Mouse (Mus musculus) embryonic facial prominence, embryonic 15.5 days (tissue): Measurements from ENCODE around the gene 4930558C23Rik. TPM values are rescaled to one million over a fixed set of nuclear protein-coding genes. Genes with fewer than 3 reads are reported as not detected.
A peak's percentile ranks its signal among the peaks of the same experiment; 100 is the strongest.
"Not testable (repeated sequence)": the region's sequence is repeated elsewhere in the genome, so short reads cannot be mapped to it uniquely, and the experiment has no call there.

ENCODE experiments used
- ATAC-seq: fragments of 200-750 bp; cut with Nextera tagmentation; 2 replicates; pipeline ENCODE4 v1.8.0; 2017; ENCODE audit warnings: low read depth, moderate TSS enrichment; ENCODE audit not compliant: insufficient number of reproducible peaks, low FRiP score, low TSS enrichment
- H3K27ac ChIP-seq: fragments of 300-500 bp; sonication (generic); replicated peaks from 2 replicates; pipeline ENCODE4 v1.5.1; 2015; ENCODE audit warnings: mild to moderate bottlenecking, inconsistent platforms
- H3K27me3 ChIP-seq: fragments of 300-500 bp; sonication (generic); 2 replicates; pipeline ENCODE4 v1.6.1; 2015; ENCODE audit warnings: inconsistent platforms
- H3K36me3 ChIP-seq: fragments of 300-500 bp; sonication (generic); 2 replicates; pipeline ENCODE4 v1.6.1; 2015; ENCODE audit warnings: mild to moderate bottlenecking, inconsistent platforms
- H3K4me1 ChIP-seq: fragments of 300-500 bp; sonication (generic); 2 replicates; pipeline ENCODE4 v1.6.1; 2015; ENCODE audit warnings: inconsistent platforms
- H3K4me2 ChIP-seq: fragments of 300-500 bp; sonication (generic); replicated peaks from 2 replicates; pipeline ENCODE4 v1.6.1; 2015; ENCODE audit warnings: mild to moderate bottlenecking, inconsistent platforms
- H3K4me3 ChIP-seq: fragments of 300-500 bp; sonication (generic); replicated peaks from 2 replicates; pipeline ENCODE4 v1.5.1; 2015; ENCODE audit warnings: mild to moderate bottlenecking, inconsistent platforms
- H3K9ac ChIP-seq: fragments of 300-500 bp; sonication (generic); 2 replicates; pipeline ENCODE4 v1.6.1; 2015; ENCODE audit warnings: inconsistent platforms
- H3K9me3 ChIP-seq: fragments of 300-500 bp; sonication (generic); replicated peaks from 2 replicates; pipeline ENCODE4 v1.6.1; 2016; ENCODE audit warnings: inconsistent platforms
- WGBS: fragments of 180-500 bp; shearing (Covaris S2); methylation state at CpG from one replicate; pipeline ENCODE4 v1.1.7; 2015; 5-methylcytosine and 5-hydroxymethylcytosine counted together
- polyA plus RNA-seq: library from polyadenylated mRNA; unstranded; fragments of >200 nt; fragmentation: Nextera tagmentation; extraction: Ambion mirVana; gene quantifications from 2 replicates; pipeline ENCODE4 v1.2.1, GENCODE M21; 2015

4930558C23Rik gene
- polyA plus RNA-seq, 1 experiment from 2014 or later: 0.24 TPM

- no peaks in the 10 kb centered on the region for H3K4me1 ChIP-seq
- H3K36me3 ChIP-seq: no peaks in the 10 kb centered on the region
- H3K4me3 ChIP-seq: no peak overlapping the region
- H3K4me2 ChIP-seq: no peak overlapping the region
- no peak overlapping the region for H3K9ac ChIP-seq
- no peaks in the 10 kb centered on the region for H3K9me3 ChIP-seq
- H3K27me3 ChIP-seq: no peaks in the 10 kb centered on the region
- no peak overlapping the region for H3K27ac ChIP-seq
- ATAC-seq: no peak
These were observed 32.5 kb downstream of the 4930558C23Rik start for GRCm38 (mm10) chr3:95370101-95370500.

DNA sequence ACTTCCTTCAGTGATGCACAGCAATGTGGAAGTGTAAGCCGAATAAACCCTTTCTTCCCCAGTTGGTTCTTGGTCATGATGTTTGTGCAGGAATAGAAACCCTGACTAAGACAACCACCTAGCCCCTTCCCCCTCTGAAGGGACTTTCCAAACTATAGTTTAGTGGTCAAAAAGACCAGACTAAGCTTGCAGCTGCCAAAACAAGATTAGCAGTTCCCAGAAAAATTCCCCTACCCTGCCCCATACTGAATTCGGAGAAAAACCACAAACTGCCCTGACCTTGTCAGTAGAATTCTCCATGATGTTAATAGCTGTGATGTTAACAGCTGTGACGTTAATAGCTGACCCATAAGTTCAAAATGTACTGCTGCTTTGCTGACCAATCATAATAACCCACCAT lies 42.4 kb downstream of the 4930558C23Rik start:
- not testable (repeated sequence) for ATAC-seq, H3K36me3 ChIP-seq, H3K27me3 ChIP-seq, H3K4me2 ChIP-seq, H3K27ac ChIP-seq, H3K4me1 ChIP-seq, H3K4me3 ChIP-seq, H3K9ac ChIP-seq, H3K9me3 ChIP-seq
- WGBS: 79% methylated on average over 3 of the region's 3 CpGs

- Histone ChIP-seq H3K9ac (no peak overlapping the region), H3K27me3 (no peaks in the 10 kb centered on the region), H3K9me3 (no peaks in the 10 kb centered on the region), H3K27ac (no peak overlapping the region), H3K4me3 (no peak overlapping the region), H3K36me3 (peaks cover 12% of the 10 kb centered on the region), H3K4me1 (0 out of 2 replicates have a peak, but pooled peaks cover 3% of the 10 kb centered on the region), H3K4me2 (no peak overlapping the region)
- WGBS: 93% methylated on average over 2 of the region's 2 CpGs
- no peak for ATAC-seq
These were observed 44.9 kb downstream of the 4930558C23Rik start for GRCm38 (mm10) chr3:95357746-95358145.

GRCm38 (mm10) chr3:95356701-95357449 lies 45.8 kb downstream of the 4930558C23Rik start, which contains the start of gene Setdb1:
Setdb1 (minus strand) TSS chr3:95357202.
- H3K9me3 ChIP-seq, H3K4me1 ChIP-seq, H3K27me3 ChIP-seq: not testable (repeated sequence)
- Histone ChIP-seq H3K27ac (0 out of 2 replicates have a peak within 1 kb of the TSS, but pooled peaks have one; percentile 39), H3K4me3 (peak within 1 kb of the TSS; percentile 49), H3K4me2 (peak within 1 kb of the TSS; percentile 39), H3K36me3 (peaks cover 20% of the 10 kb centered on the region), H3K9ac (0 out of 2 replicates have a peak within 1 kb of the TSS, but pooled peaks have one; percentile 9)
- peak; percentile 92 for ATAC-seq
- WGBS: under 1% methylated on average over 32 of the region's 57 CpGs

DNA sequence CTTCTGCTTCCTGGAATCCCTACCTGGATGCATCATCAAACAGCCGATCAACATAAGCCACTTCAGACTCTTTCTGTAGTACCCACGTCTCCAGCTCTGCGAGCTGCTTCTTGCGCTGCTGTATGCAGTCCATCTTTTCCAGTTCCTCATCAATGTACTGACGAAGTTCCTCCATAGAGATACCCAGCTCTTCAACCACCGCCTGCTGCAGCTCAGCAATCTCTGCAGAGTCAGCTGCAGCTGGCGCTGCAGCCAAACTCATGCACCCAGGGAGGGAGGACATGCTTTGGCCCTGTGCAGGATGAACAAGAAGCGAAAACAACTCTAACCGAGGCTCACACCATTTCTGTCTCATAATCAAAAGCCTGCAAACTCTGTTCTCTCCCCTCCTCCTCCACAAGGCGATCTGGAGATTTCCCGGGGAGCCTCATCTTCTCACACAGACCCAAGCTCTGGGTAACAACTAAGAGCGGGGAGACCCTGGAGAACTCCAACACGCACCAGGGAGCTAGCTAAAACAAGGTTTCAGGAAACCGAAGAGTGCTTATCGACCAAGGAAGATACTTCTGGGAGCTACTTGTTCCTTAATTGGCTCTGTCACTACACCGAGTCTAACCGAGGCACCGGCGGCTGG lies 46.6 kb downstream of the 4930558C23Rik start:
- Histone ChIP-seq H3K4me3 (peak overlapping the region; percentile 49), H3K4me2 (peak overlapping the region; percentile 34), H3K36me3 (peaks cover 27% of the 10 kb centered on the region)
- H3K27me3 ChIP-seq, H3K9me3 ChIP-seq, H3K27ac ChIP-seq, H3K9ac ChIP-seq, H3K4me1 ChIP-seq, ATAC-seq: not testable (repeated sequence)
- WGBS: 23% methylated on average over 10 of the region's 19 CpGs

- no peak overlapping the region for H3K9ac ChIP-seq
- no peak overlapping the region for H3K27ac ChIP-seq
- no peaks in the 10 kb centered on the region for H3K4me1 ChIP-seq
- H3K36me3 ChIP-seq: peaks cover 85% of the 10 kb centered on the region
- no peak for ATAC-seq
- no peak overlapping the region for H3K4me3 ChIP-seq
- H3K9me3 ChIP-seq: peaks cover 4% of the 10 kb centered on the region; the same call in 1 of the 2 replicates
- no peaks in the 10 kb centered on the region for H3K27me3 ChIP-seq
- H3K4me2 ChIP-seq: no peak overlapping the region
These were observed 53.1 kb downstream of the 4930558C23Rik start for GRCm38 (mm10) chr3:95349491-95349890.

DNA sequence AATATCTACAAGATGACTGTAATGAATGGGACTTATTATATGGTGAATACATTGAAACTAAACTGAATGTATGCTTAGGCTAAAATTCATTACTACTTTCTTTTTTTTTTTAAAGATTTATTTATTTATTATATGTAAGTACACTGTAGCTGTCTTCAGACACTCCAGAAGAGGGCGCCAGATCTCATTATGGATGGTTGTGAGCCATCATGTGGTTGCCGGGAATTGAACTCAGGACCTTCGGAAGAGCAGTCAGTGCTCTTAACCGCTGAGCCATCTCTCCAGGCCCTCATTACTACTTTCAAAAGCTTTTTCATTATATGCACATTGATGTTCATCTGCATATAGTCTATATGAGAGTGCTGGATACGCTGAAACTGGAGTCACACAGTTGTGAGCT lies 54.3 kb downstream of the 4930558C23Rik start:
- H3K9me3 ChIP-seq, H3K9ac ChIP-seq, ATAC-seq, H3K27ac ChIP-seq, H3K4me3 ChIP-seq, H3K4me1 ChIP-seq, H3K4me2 ChIP-seq, H3K27me3 ChIP-seq: not testable (repeated sequence)
- peaks cover 86% of the 10 kb centered on the region for H3K36me3 ChIP-seq
- whole genome bisulfite sequencing: 97% methylated on average over 5 of the region's 5 CpGs

GRCm38 (mm10) chr3:95346454-95346853 lies 56.2 kb downstream of the 4930558C23Rik start:
- WGBS: 91% methylated on average over 7 of the region's 7 CpGs
- Histone ChIP-seq H3K4me1 (no peaks in the 10 kb centered on the region), H3K27ac (no peak overlapping the region), H3K4me2 (no peak overlapping the region), H3K9ac (no peak overlapping the region), H3K4me3 (no peak overlapping the region), H3K9me3 (peaks cover 4% of the 10 kb centered on the region; the same call in 1 of the 2 replicates), H3K27me3 (no peaks in the 10 kb centered on the region), H3K36me3 (peaks cover 87% of the 10 kb centered on the region)
- ATAC-seq: no peak

DNA sequence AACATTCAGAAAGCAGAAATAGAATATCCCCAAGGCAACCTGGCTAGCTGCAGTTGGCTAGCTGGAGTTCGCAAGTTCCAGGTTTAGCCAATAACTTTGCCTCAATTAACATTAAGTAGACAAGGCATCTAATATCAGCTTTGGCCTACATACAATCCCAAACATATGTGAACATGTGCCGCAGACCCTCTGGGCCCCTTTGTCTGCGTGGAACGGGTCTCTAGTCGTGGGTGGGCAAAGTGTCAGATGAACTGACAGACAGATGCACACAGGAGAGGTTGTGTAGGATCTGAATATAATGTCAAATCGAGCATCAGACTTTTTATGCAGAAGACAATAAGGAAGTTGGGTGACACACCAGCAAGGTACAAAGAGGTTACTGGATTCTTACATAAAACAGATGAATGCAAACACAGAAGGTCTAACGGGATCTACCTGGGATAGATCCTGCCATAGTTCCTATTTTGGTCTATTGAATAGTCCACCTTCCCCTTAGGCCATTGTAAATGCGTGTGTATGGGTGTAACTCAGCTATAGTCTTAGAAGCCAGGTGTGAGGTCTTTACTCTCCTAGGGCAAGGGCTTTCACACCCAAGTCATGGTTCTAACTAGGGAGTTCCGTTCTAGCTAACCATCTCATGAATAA lies 59.2 kb downstream of the 4930558C23Rik start:
- not testable (repeated sequence) for H3K27ac ChIP-seq, ATAC-seq, H3K9ac ChIP-seq, H3K4me3 ChIP-seq, H3K9me3 ChIP-seq, H3K27me3 ChIP-seq, H3K4me2 ChIP-seq, H3K4me1 ChIP-seq
- peaks cover 90% of the 10 kb centered on the region for H3K36me3 ChIP-seq
- 88% methylated on average over 9 of the region's 9 CpGs for WGBS

GRCm38 (mm10) chr3:95338251-95338650 lies 64.4 kb downstream of the 4930558C23Rik start:
- Histone ChIP-seq H3K36me3 (peaks cover 96% of the 10 kb centered on the region), H3K9me3 (no peaks in the 10 kb centered on the region), H3K27me3 (no peaks in the 10 kb centered on the region), H3K4me3 (no peak overlapping the region), H3K4me2 (no peak overlapping the region), H3K9ac (no peak overlapping the region), H3K27ac (no peak overlapping the region), H3K4me1 (no peaks in the 10 kb centered on the region)
- ATAC-seq: no peak
- WGBS: 92% methylated on average over 4 of the region's 4 CpGs

DNA sequence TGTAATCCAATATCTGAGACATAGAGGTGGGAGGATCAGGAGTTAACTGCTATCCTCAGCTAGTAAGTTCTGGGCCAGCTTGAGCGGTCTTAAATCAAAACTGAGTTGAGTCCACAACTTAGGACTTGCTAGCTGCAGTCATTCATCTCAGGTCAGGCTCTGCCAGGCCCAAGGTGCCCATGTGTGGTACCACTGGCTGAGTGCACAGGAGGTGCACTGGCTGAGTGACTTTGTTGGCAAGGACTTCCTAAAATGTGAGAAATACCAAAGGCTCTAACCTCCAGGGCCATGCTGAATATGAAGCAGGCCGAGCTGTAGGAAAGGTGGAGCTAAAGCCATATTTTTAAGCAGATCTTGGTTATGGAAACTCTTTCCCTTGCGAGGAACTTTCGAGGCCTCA lies 65.3 kb downstream of the 4930558C23Rik start:
- Histone ChIP-seq H3K27me3 (no peaks in the 10 kb centered on the region), H3K9me3 (no peaks in the 10 kb centered on the region), H3K9ac (no peak overlapping the region), H3K4me1 (no peaks in the 10 kb centered on the region), H3K4me2 (no peak overlapping the region), H3K4me3 (no peak overlapping the region), H3K36me3 (peaks cover 96% of the 10 kb centered on the region), H3K27ac (no peak overlapping the region)
- ATAC-seq: no peak
- 94% methylated on average over 4 of the region's 4 CpGs for WGBS
